Mouse (Mus musculus): Measurements from ENCODE around the gene Trp53tg5. TPM values are rescaled to one million over a fixed set of nuclear protein-coding genes. Genes with fewer than 3 reads are reported as not detected.

Trp53tg5 gene
- polyA plus RNA-seq, 1 experiment from 2014 or later: not detected

DNA sequence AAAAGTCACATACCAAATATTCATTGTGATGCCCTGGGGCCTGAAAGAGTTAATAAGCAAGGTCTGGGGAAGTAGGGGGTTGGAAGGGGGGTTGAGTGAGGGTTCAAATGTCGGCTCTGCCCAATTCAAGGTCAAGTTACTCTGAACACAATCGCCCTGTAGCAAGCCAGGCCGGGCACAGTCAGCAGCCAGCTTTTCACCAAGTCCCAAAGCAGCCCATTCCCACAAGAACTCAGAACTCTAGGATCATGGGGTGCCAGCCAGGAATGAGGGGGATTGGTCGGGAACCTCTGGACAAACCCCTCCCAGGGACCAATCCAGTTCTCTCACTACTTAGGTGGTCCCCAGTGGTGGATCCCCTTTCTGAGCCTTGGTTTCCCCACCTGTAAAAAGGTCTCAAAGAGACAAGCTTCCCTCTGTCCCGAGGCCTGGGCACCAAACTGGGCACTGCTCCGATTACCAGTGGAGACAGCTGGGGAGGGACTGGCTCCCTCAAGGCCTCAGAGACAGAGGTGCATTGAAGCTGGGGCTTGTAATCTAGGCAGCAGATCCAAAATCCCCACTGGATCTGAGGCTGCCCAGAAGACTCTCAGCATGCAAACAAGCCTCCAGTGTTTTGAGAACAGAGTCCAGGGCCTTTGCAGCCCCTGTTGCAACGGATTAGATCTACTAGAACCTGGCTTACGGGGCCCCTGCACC, 37.2 kb downstream of the Trp53tg5 start:
- H3K4me1 ChIP-seq: peaks cover 100% of the 10 kb centered on the region
- peak overlapping the region; percentile 22; the same call in 1 of the 2 replicates for H3K9ac ChIP-seq
- peak overlapping the region; percentile 78 for H3K4me2 ChIP-seq
- no peaks in the 10 kb centered on the region for H3K36me3 ChIP-seq
- no peak for ATAC-seq (replicated peaks; ENCODE audit: low FRiP score)
- 0 out of 2 replicates have a peak overlapping the region, but pooled peaks have one; percentile 7 for H3K4me3 ChIP-seq (replicated peaks)
- H3K27me3 ChIP-seq: no peaks in the 10 kb centered on the region
- H3K9me3 ChIP-seq (replicated peaks): no peaks in the 10 kb centered on the region
- peak overlapping the region; percentile 93 for H3K27ac ChIP-seq
- 6% methylated on average over 8 of the region's 8 CpGs for WGBS

- Histone ChIP-seq H3K27ac (peak overlapping the region; percentile 93), H3K9me3 (replicated peaks) (no peaks in the 10 kb centered on the region), H3K27me3 (no peaks in the 10 kb centered on the region), H3K36me3 (no peaks in the 10 kb centered on the region), H3K4me1 (peaks cover 100% of the 10 kb centered on the region), H3K4me2 (peak overlapping the region; percentile 78), H3K9ac (no peak overlapping the region), H3K4me3 (replicated peaks) (no peak overlapping the region)
- WGBS: 21% methylated on average over 5 of the region's 5 CpGs
- no peak for ATAC-seq (replicated peaks; ENCODE audit: low FRiP score)
Observed at GRCm38 (mm10) chr2:164435216-164436090, 38.1 kb downstream of the Trp53tg5 start.

DNA sequence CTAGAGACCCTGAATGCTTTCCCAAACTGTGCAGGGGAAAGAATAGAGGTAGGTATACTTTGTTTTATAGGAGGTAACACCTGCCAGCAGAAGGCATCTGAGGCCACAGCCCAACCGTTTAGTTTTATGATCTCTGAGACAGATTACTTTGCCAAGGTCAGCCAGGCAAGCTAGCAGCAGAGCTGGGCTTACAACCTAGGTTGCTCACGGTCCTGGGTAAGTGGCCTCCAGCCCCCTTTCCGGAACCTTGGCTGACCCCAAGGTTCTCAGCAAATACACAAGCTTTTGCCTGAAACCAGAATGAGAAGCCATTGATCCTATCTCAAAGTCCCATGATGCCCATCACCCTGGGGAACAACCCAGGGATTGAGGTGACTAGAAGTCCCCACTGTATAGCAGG, 38.8 kb downstream of the Trp53tg5 start:
- Histone ChIP-seq H3K4me1 (peaks cover 97% of the 10 kb centered on the region), H3K9ac (no peak overlapping the region), H3K27me3 (no peaks in the 10 kb centered on the region), H3K4me2 (0 out of 2 replicates have a peak overlapping the region, but pooled peaks have one; percentile 4), H3K9me3 (replicated peaks) (no peaks in the 10 kb centered on the region), H3K27ac (peak overlapping the region; percentile 93), H3K36me3 (no peaks in the 10 kb centered on the region), H3K4me3 (replicated peaks) (no peak overlapping the region)
- no peak for ATAC-seq (replicated peaks; ENCODE audit: low FRiP score)
- 23% methylated on average over 3 of the region's 3 CpGs for WGBS

DNA sequence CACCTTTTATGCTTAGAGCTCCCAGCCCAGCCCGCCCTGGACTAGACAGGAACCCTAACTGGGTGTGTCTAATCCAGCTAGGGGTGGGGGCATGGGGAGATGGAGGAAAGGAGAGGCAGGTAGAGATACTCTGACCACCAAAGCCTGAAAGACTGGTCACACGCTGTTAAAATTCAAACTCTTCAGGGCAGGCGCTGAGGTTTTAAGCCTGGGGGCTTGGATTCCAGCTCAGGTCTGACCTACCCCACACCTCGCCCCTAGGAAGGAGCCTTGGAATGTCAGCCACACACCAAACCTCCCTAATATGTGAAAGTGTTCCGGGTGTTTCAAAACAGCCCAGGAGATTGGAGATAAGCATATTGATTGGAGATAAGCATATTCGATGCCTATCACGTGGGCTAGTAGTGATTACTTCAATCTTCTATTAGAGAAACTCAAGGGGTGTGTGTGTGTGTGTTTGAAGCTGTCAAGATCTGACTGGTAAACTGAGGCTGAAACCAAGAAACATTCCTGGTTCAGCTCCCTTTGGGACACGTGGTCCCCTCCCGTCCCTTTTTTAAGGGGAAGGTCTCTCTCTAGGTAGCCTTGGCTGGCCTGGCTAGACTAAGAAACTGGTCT, 40.1 kb downstream of the Trp53tg5 start:
- 54% methylated on average over 9 of the region's 9 CpGs for WGBS
- Histone ChIP-seq H3K4me1 (peaks cover 89% of the 10 kb centered on the region), H3K27me3 (no peaks in the 10 kb centered on the region), H3K9ac (peak overlapping the region; percentile 32; the same call in 1 of the 2 replicates), H3K4me2 (peak overlapping the region; percentile 46), H3K27ac (peak overlapping the region; percentile 93), H3K36me3 (peaks cover 12% of the 10 kb centered on the region), H3K4me3 (replicated peaks) (no peak overlapping the region), H3K9me3 (replicated peaks) (no peaks in the 10 kb centered on the region)
- ATAC-seq (replicated peaks; ENCODE audit: low FRiP score): no peak

DNA sequence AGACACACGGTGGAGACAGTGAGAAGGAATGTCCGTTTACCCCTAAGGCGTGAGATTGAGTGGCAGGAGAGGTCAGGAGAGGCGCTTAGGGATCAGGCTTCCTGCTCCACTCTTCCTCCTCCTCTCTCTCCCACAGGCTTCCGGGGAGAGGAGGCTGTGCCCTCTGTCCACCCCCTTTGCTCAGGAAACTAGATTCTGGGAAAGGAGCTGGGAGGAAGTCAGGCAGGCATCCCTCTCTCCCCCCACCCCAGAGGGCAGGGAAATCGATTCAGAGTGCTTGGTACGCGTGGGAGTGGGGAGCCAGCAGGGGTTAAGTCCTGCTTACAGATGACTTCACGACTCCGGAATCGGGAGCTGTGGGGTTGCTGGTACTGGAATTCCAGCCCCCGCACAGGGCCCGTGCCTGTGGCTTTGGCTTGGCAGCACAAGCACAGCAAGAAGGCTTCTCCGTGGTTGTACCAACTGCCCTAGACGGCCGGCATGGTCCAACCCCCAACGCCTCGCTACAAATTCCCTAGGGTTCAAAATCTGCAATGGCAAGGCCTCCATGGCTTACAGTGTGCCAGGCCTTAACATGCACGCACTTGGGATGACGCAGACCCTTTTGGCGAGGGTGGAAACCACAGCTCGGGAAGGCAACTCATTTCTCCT, 40.9 kb downstream of the Trp53tg5 start:
- no peak for ATAC-seq (replicated peaks; ENCODE audit: low FRiP score)

GRCm38 (mm10) chr2:164431676-164432465, 41.7 kb downstream of the Trp53tg5 start:
- H3K4me2 ChIP-seq: peak overlapping the region; percentile 46
- H3K9me3 ChIP-seq (replicated peaks): no peaks in the 10 kb centered on the region
- peaks cover 26% of the 10 kb centered on the region for H3K36me3 ChIP-seq
- H3K4me3 ChIP-seq (replicated peaks): no peak overlapping the region
- peak overlapping the region; percentile 93 for H3K27ac ChIP-seq
- ATAC-seq (replicated peaks; ENCODE audit: low FRiP score): no peak
- peaks cover 77% of the 10 kb centered on the region for H3K4me1 ChIP-seq
- H3K27me3 ChIP-seq: no peaks in the 10 kb centered on the region
- 45% methylated on average over 9 of the region's 9 CpGs for WGBS
- 0 out of 2 replicates have a peak overlapping the region, but pooled peaks have one; percentile 8 for H3K9ac ChIP-seq

More for the DNA sequence above, 40.9 kb downstream of the Trp53tg5 start:
- Histone ChIP-seq H3K9me3 (replicated peaks) (no peaks in the 10 kb centered on the region), H3K4me3 (replicated peaks) (0 out of 2 replicates have a peak overlapping the region, but pooled peaks have one; percentile 6), H3K27ac (peak overlapping the region; percentile 93), H3K27me3 (no peaks in the 10 kb centered on the region), H3K36me3 (peaks cover 19% of the 10 kb centered on the region), H3K9ac (peak overlapping the region; percentile 32; the same call in 1 of the 2 replicates), H3K4me1 (peaks cover 82% of the 10 kb centered on the region), H3K4me2 (peak overlapping the region; percentile 46)
- WGBS: 15% methylated on average over 22 of the region's 22 CpGs

GRCm38 (mm10) chr2:164430697-164431096, 42.8 kb downstream of the Trp53tg5 start:
- Histone ChIP-seq H3K4me2 (peak overlapping the region; percentile 34), H3K4me3 (replicated peaks) (no peak overlapping the region), H3K36me3 (peaks cover 38% of the 10 kb centered on the region), H3K9me3 (replicated peaks) (no peaks in the 10 kb centered on the region), H3K27ac (peak overlapping the region; percentile 68), H3K4me1 (peaks cover 73% of the 10 kb centered on the region), H3K9ac (no peak overlapping the region), H3K27me3 (no peaks in the 10 kb centered on the region)
- 7% methylated on average over 7 of the region's 7 CpGs for WGBS
- ATAC-seq (replicated peaks; ENCODE audit: low FRiP score): no peak

- no peaks in the 10 kb centered on the region for H3K9me3 ChIP-seq (replicated peaks)
- no peak overlapping the region for H3K4me3 ChIP-seq (replicated peaks)
- no peaks in the 10 kb centered on the region for H3K27me3 ChIP-seq
- ATAC-seq (replicated peaks; ENCODE audit: low FRiP score): no peak
- 53% methylated on average over 15 of the region's 15 CpGs for WGBS
- H3K27ac ChIP-seq: peak overlapping the region; percentile 68
- H3K4me2 ChIP-seq: 0 out of 2 replicates have a peak overlapping the region, but pooled peaks have one; percentile 34
- no peak overlapping the region for H3K9ac ChIP-seq
- H3K4me1 ChIP-seq: peaks cover 66% of the 10 kb centered on the region
- H3K36me3 ChIP-seq: peaks cover 44% of the 10 kb centered on the region
Observed at GRCm38 (mm10) chr2:164429881-164430615, 43.5 kb downstream of the Trp53tg5 start.

DNA sequence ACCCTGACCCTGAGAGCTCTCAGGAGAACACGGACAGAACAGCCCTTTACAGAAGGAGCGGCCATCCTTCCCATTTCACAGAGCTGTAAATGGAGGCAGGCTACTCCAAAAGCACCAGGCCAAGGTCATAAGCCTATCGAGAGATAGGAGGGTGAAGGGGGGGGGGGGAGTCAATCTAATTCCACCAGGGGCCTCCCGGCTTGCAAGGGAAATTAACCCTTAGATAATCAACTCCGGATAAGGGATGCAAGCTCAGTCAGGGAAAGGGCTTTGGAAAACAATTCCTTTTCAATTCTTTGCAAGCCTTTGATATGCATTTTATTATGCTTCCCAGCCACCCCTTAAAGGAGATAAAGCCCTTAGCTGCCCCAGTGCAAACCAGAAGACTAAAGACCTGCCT, 45.1 kb downstream of the Trp53tg5 start:
- H3K9me3 ChIP-seq (replicated peaks): no peaks in the 10 kb centered on the region
- H3K27me3 ChIP-seq: no peaks in the 10 kb centered on the region
- no peak overlapping the region for H3K4me2 ChIP-seq
- peaks cover 59% of the 10 kb centered on the region for H3K36me3 ChIP-seq
- 39% methylated on average over 5 of the region's 5 CpGs for WGBS
- H3K4me1 ChIP-seq: peaks cover 50% of the 10 kb centered on the region
- no peak overlapping the region for H3K27ac ChIP-seq
- H3K9ac ChIP-seq: no peak overlapping the region
- no peak overlapping the region for H3K4me3 ChIP-seq (replicated peaks)
- no peak for ATAC-seq (replicated peaks; ENCODE audit: low FRiP score)

- WGBS: 71% methylated on average over 5 of the region's 5 CpGs
- Histone ChIP-seq H3K4me2 (no peak overlapping the region), H3K4me3 (replicated peaks) (no peak overlapping the region)
Observed at GRCm38 (mm10) chr2:164426952-164427351, 46.6 kb downstream of the Trp53tg5 start.

More at GRCm38 (mm10) chr2:164426952-164427351, 46.6 kb downstream of the Trp53tg5 start:
- Histone ChIP-seq H3K4me1 (peaks cover 35% of the 10 kb centered on the region), H3K9me3 (replicated peaks) (no peaks in the 10 kb centered on the region), H3K36me3 (peaks cover 65% of the 10 kb centered on the region), H3K9ac (no peak overlapping the region), H3K27me3 (no peaks in the 10 kb centered on the region), H3K27ac (no peak overlapping the region)
- ATAC-seq (replicated peaks; ENCODE audit: low FRiP score): no peak

All from kidney, embryonic 15.5 days (tissue).